Mouse (Mus musculus): Measurements from ENCODE around the gene Hbq1a. TPM values are rescaled to one million over a fixed set of nuclear protein-coding genes. Genes with fewer than 3 reads are reported as not detected.

Hbq1a gene
- total and polyA plus RNA-seq, 3 experiments = 0.29 to 0.46 TPM; not detected in 1

GRCm38 (mm10) chr11:32287493-32287825, 12.4 kb upstream of the Hbq1a start:
- H3K79me2 ChIP-seq (ENCODE audit: control insufficient read depth, insufficient read depth, low read length, poor library complexity) = no peaks in the 10 kb centered on the region
- no peaks in the 10 kb centered on the region for H3K9me3 ChIP-seq (replicated peaks; ENCODE audit: insufficient read depth, low read length)
- H3K4me3 ChIP-seq (ENCODE audit: control insufficient read depth in 1 of 2, insufficient read depth in 1 of 2, low read depth in 2 of 2, low read length in 2 of 2) = peak overlapping the region; percentile 55 to 65
- H3K4me1 ChIP-seq (ENCODE audit: control insufficient read depth in 1 of 2, insufficient read depth in 2 of 2, low read length in 2 of 2) = peaks cover 3 to 7% of the 10 kb centered on the region in 2 experiments; a peak in 3 of 4 replicates
- peak overlapping the region; percentile 51 for H3K9ac ChIP-seq (ENCODE audit: control insufficient read depth, low read depth, low read length, poor library complexity, severe bottlenecking)
- TF ChIP-seq UBTF (IDR thresholded peaks at IDR 0.05; ENCODE audit: borderline replicate concordance, insufficient read depth, low read depth, low read length) (no peak), CTCF (IDR thresholded peaks at IDR 0.05 in 2 of 3, conservative IDR thresholded peaks at IDR 0.05 in 1 of 3; ENCODE audit: control insufficient read depth in 1 of 3, insufficient read depth in 1 of 3, low read depth in 2 of 3, low read length in 3 of 3, poor library complexity in 1 of 3, severe bottlenecking in 1 of 3) (no peak), MAFK (IDR thresholded peaks at IDR 0.05; ENCODE audit: borderline replicate concordance, low read depth, low read length) (no peak), CHD2 (IDR thresholded peaks at IDR 0.05; ENCODE audit: low read length) (no peak), USF1 (IDR thresholded peaks at IDR 0.05; ENCODE audit: low read depth, low read length) (peak; percentile 93), GABPA (IDR thresholded peaks at IDR 0.05; ENCODE audit: low read depth, low read length) (no peak), USF2 (IDR thresholded peaks at IDR 0.05; ENCODE audit: borderline replicate concordance in 1 of 2, insufficient read depth in 1 of 2, low read depth in 1 of 2, low read length in 2 of 2) (peak; percentile 39 to 70), BHLHE40 (IDR thresholded peaks at IDR 0.05; ENCODE audit: borderline replicate concordance, low read depth, low read length) (peak; percentile 59; the same call in 1 of the 2 replicates), TCF12 (IDR thresholded peaks at IDR 0.05; ENCODE audit: low read depth, low read length) (no peak), MEF2A (IDR thresholded peaks at IDR 0.05; ENCODE audit: extremely low read depth, insufficient replicate concordance, low read depth, low read length, poor library complexity, severe bottlenecking) (no peak), SMC3 (IDR thresholded peaks at IDR 0.05; ENCODE audit: low read depth, low read length) (no peak), TBP (IDR thresholded peaks at IDR 0.05; ENCODE audit: low read depth, low read length) (no peak), MAX (IDR thresholded peaks at IDR 0.05; ENCODE audit: low read length) (peak; percentile 25; the same call in 1 of the 2 replicates), KAT2A (conservative IDR thresholded peaks at IDR 0.05; ENCODE audit: low read depth, low read length) (no peak), ZMIZ1 (IDR thresholded peaks at IDR 0.05; ENCODE audit: low read depth, low read length) (no peak), ELF1 (IDR thresholded peaks at IDR 0.05; ENCODE audit: low read depth, low read length) (no peak), EP300 (IDR thresholded peaks at IDR 0.05; ENCODE audit: low read depth in 1 of 2, low read length in 2 of 2) (no peak), POLR2AphosphoS2 (IDR thresholded peaks at IDR 0.05; ENCODE audit: low read length) (no peak), MAZ (IDR thresholded peaks at IDR 0.05; ENCODE audit: low read depth, low read length) (no peak), MXI1 (IDR thresholded peaks at IDR 0.05; ENCODE audit: low read depth, low read length) (no peak), NRF1 (IDR thresholded peaks at IDR 0.05; ENCODE audit: insufficient read depth, low read depth, low read length, poor library complexity, severe bottlenecking) (no peak), CHD1 (IDR thresholded peaks at IDR 0.05; ENCODE audit: low read depth, low read length) (no peak), E2F4 (IDR thresholded peaks at IDR 0.05; ENCODE audit: borderline replicate concordance, low read depth, low read length) (no peak), ZKSCAN1 (IDR thresholded peaks at IDR 0.05; ENCODE audit: low read depth, low read length) (no peak), NELFE (IDR thresholded peaks at IDR 0.05; ENCODE audit: low read depth, low read length) (no peak), ZC3H11A (IDR thresholded peaks at IDR 0.05; ENCODE audit: low read depth, low read length) (no peak)
- H3K27ac ChIP-seq (ENCODE audit: control insufficient read depth, low read depth, low read length) = no peak overlapping the region
- peaks cover 0 to 2% of the 10 kb centered on the region in 2 experiments; a peak in 2 of 4 replicates for H3K36me3 ChIP-seq (ENCODE audit: control insufficient read depth in 1 of 2, insufficient read depth in 2 of 2, low read length in 2 of 2)
- H3K27me3 ChIP-seq (ENCODE audit: control insufficient read depth in 1 of 2, insufficient read depth in 2 of 2, low read length in 2 of 2) = no peaks in the 10 kb centered on the region
- DNase-seq (ENCODE audit: low read depth, low spot score) = peak; percentile 53

All from MEL (cell line).